Mouse (Mus musculus) Patski (cell line): ENCODE results near the gene Hnrnph1. TPM values are rescaled to one million over a fixed set of nuclear protein-coding genes. Genes with fewer than 3 reads are reported as not detected.

Source experiments
- ATAC-seq: fragments of 100-300 bp; one replicate; pipeline ENCODE4 v1.8.0; 2021
- CTCF ChIA-PET: fragments of 350-600 bp; sonication (Branson Sonifier 250); formaldehyde crosslinking; loops from one replicate; lab custom pipeline; 2022; ENCODE audit warnings: inconsistent platforms; lab: Charles Lee
- POLR2A ChIA-PET: fragments of 350-600 bp; sonication (Branson Sonifier 250); formaldehyde crosslinking; loops from one replicate; lab custom pipeline; 2022; ENCODE audit warnings: antibody characterized with exemption, inconsistent platforms; lab: Charles Lee
- DNase-seq: peaks from one replicate; pipeline ENCODE4 v3.0.0-alpha.2; 2011; ENCODE audit warnings: low read depth, low spot score
- H3K27me3 ChIP-seq: fragments of 371-371 bp; one replicate; pipeline ENCODE4 v1.5.1; 2021
- CTCF ChIP-seq: fragments of 100-300 bp; IDR thresholded peaks from one replicate; pipeline ENCODE4 v1.5.1; 2021
- in situ Hi-C: fragments of 300-500 bp; cut with MboI; formaldehyde crosslinking; loops from 3 replicates; pipeline ENCODE4 v1.11.1; 2018; ENCODE audit warnings: low pct_unique_long_range_greater_than_20kb, mixed read lengths
- polyA plus RNA-seq: library from polyadenylated mRNA; unstranded; gene quantifications from one replicate; pipeline ENCODE4 v1.2.3, GENCODE M21; 2021

Gene Hnrnph1
- polyA plus RNA-seq, 1 experiment from 2014 or later = 503 TPM

- in situ Hi-C loops = no loop called here
- ChIA-PET POLR2A (no interaction called here), CTCF (no interaction called here)
- DNase-seq (no peak), ATAC-seq (no peak)
- H3K27me3 ChIP-seq = no peaks in the 10 kb centered on the region
- no peak for TF ChIP-seq CTCF
Observed at GRCm38 (mm10) chr11:50370969-50371368, 5.8 kb upstream of the Hnrnph1 start.

DNA sequence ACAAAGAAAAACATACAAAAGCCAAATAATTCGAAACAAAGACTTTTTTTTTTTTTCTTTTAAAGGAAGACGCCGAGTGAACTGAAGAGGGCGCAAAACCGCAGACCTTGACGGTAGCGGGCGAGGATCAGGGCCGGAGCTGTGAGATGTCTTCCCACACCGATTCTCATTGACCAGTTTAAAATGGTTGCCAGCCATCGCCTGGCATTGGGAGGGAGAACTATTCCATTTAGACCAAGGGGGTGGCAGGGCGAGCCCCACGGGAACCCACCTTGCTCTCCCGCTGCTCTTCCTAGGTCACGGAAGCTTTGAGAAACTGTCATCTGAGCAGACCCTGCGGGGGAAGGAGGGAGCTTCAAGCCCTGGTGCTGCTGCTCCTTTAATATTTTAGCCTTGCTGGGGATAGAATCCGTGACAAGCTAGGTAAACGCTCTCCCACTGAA lies 5.4 kb upstream of the Hnrnph1 start:
- in situ Hi-C loops = no loop called here
- POLR2A ChIA-PET = no interaction called here
- TF ChIP-seq CTCF = no peak
- CTCF ChIA-PET = interaction anchor here (1.5 kb wide), 1 partner anchor 9 kb away, joined by 5 read pairs; no protein-coding TSS in a partner anchor
- ATAC-seq (no peak), DNase-seq (no peak)
- no peaks in the 10 kb centered on the region for H3K27me3 ChIP-seq

DNA sequence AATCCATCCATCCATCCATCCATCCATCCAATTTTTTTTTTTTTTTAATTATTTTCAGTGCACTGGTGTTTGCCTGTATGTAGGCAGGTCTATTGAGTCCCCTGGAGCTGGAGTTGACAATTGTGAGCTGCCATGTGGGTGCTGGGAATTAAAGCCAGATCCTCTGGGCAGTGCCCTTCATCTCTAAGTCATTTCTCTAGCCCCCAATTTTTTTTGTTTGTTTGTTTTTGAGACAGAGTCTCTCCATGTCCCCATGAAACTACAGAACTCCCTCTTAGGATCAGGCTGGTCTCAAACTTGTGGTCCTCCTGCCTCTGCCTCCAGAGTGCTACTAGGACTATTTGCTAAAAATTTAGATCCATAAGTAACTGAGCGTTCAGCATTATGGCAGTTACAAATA lies 4.9 kb upstream of the Hnrnph1 start:
- TF ChIP-seq CTCF = no peak
- CTCF ChIA-PET = interaction anchor here (1.0 to 1.5 kb wide), 2 partner anchors 9 to 147 kb away, joined by 3 to 5 read pairs; no protein-coding TSS in a partner anchor
- DNase-seq (no peak), ATAC-seq (no peak)
- POLR2A ChIA-PET = no interaction called here
- in situ Hi-C loops = no loop called here
- no peaks in the 10 kb centered on the region for H3K27me3 ChIP-seq

DNA sequence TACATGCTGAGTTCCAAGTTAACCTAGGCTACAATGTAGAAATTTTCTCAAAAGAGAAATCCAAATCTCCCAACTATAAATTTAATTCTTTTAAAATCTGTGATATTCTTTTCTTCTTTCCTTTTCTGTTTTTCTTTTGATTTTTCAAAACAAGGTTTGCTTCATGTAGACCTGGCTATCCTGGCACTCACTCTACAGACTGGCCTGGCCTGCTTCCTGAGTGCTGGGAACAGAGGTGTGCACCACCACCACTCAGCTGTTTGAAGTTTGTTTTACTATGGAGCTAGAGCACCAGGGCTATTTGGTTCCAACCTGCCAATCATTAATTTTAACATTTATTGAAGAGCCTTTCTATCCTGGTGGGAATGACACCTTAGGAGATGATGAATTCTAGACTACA lies 3.7 kb upstream of the Hnrnph1 start:
- ATAC-seq (no peak), DNase-seq (no peak)
- TF ChIP-seq CTCF = no peak
- no peaks in the 10 kb centered on the region for H3K27me3 ChIP-seq
- ChIA-PET CTCF (interaction anchor here (1.5 kb wide), 1 partner anchor 11 kb away, joined by 5 read pairs; no protein-coding TSS in a partner anchor), POLR2A (no interaction called here)
- in situ Hi-C loops = no loop called here

DNA sequence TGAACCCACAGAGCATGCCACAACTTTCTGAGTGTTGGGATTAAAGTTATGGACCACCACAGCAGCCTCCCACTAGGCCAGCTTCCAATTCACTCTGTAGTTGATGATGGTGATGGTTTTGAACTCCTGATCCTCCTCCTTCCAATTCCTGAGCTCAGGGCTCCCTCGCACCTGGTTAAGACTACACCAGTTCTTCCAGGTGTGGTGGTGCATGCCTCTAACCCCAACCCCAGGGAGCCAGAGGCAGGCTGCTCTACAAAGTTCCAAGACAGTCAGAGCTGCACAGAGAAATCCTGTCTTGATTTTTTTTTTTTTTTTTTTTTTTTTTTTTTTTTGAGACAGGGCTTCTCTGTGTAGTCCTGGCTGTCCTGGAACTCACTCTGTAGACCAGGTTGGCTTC lies 3.2 kb upstream of the Hnrnph1 start:
- no peak for ATAC-seq

DNA sequence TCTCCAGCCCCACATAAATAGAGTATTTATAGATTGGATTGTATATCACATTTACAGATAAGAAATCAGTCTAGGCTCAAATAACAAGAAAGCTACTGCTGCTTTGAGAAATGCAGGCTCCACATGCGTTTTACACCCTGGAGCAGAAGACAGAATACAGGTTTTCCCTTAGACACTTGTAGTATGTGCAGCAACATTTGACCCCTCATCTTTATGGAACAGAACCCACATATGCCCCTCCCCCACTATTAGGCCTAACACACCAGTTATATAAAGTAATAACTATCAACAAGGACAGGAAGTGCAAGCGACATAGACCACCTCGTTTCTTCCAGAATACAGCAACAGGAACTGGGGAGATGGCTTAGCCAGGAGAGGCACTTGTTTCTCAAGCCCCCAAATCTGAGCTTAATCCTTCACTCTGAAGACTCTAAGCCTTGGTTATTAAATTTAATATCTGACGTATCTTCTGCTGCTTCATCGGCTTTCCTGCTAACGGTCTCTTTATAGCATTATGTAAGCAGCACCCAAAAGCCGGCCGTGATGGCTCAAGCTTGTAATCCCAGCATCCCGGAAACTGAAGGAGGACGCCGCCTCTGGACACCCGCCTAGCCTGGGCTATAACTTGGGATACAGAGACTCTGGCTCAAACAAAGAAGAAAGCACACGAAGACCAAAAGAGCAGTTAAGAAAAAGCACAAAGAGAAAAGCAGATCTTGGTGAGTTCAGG lies 2.3 kb upstream of the Hnrnph1 start:
- POLR2A ChIA-PET = interaction anchor here (0.6 kb wide), 1 partner anchor 285 kb away, joined by 4 read pairs; no protein-coding TSS in a partner anchor
- no peak for DNase-seq
- no peak for ATAC-seq
- in situ Hi-C loops = loop anchor here (5.0 to 25.0 kb wide), 2 partner anchors 97 to 1537 kb away; partner anchors contain the start of genes Gm12184 and Trim7
- no peaks in the 10 kb centered on the region for H3K27me3 ChIP-seq
- CTCF ChIA-PET = no interaction called here
- TF ChIP-seq CTCF = no peak

More for the DNA sequence above, 3.2 kb upstream of the Hnrnph1 start:
- no peak for DNase-seq
- in situ Hi-C loops = no loop called here
- TF ChIP-seq CTCF = no peak
- no peaks in the 10 kb centered on the region for H3K27me3 ChIP-seq
- POLR2A ChIA-PET = no interaction called here
- CTCF ChIA-PET = no interaction called here

- no peak for ATAC-seq
- no peak for DNase-seq
- CTCF ChIA-PET = no interaction called here
- in situ Hi-C loops = loop anchor here (5.0 to 25.0 kb wide), 2 partner anchors 98 to 1538 kb away; partner anchors contain the start of genes Gm12184 and Trim7
- POLR2A ChIA-PET = interaction anchor here (0.5 kb wide), 1 partner anchor 132 kb away, joined by 4 read pairs; no protein-coding TSS in a partner anchor
- no peaks in the 10 kb centered on the region for H3K27me3 ChIP-seq
- no peak for TF ChIP-seq CTCF
Observed at GRCm38 (mm10) chr11:50375421-50375820, 1.4 kb upstream of the Hnrnph1 start.

DNA sequence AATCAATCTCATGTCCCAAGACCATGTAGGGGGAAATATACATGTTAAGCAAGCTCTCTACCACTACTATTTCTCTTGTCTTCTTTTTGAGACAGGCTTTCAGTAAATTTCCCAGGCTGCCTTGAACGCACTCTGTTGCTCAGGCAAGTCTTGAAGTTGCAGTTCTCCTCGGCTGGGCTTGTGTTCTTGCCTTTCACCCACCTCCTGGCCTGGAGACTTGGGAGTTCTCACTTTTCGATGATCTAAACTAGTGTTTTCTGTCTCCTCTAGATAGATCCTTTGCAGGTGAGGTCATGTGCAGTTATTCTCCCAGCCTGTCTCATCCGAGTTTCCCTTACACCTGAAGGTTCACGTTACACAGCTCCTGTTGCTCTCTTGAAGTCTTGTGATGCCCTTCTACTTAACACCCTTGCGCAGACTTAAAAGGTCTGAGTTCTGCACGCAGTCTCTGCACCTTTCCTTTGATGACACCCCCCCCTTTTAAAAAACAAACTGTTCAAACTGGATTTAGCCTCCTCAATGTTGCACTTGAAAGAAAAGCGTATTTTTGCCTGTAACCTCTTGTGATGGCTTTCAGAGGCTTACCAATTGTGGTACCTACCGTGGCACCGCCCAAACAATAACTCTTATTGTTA lies 517 bp upstream of the Hnrnph1 start:
- no peaks in the 10 kb centered on the region for H3K27me3 ChIP-seq
- ATAC-seq (no peak), DNase-seq (no peak)
- TF ChIP-seq CTCF = no peak
- in situ Hi-C loops = loop anchor here (5.0 to 25.0 kb wide), 2 partner anchors 99 to 1539 kb away; partner anchors contain the start of genes Gm12184 and Trim7
- CTCF ChIA-PET = no interaction called here
- POLR2A ChIA-PET = interaction anchor here (0.5 to 2.3 kb wide), 3 partner anchors 22 to 131 kb away, joined by 3 to 7 read pairs (median 4); partner anchors contain the start of gene Cby3

- in situ Hi-C loops = loop anchor here (5.0 to 25.0 kb wide), 2 partner anchors 101 to 1541 kb away; partner anchors contain the start of genes Gm12184 and Trim7
- ATAC-seq (peak; percentile 57), DNase-seq (no peak)
- peak; percentile 78 for TF ChIP-seq CTCF
- ChIA-PET CTCF (interaction anchor here (0.8 to 1.3 kb wide), 2 partner anchors 24 to 85 kb away, joined by 3 to 4 read pairs; partner anchors contain the start of gene Cby3), POLR2A (interaction anchor here (0.8 to 2.3 kb wide), 5 partner anchors 8 to 167 kb away, joined by 3 to 7 read pairs (median 3); partner anchors contain the start of genes Cby3, Mgat4b and Sqstm1)
- no peaks in the 10 kb centered on the region for H3K27me3 ChIP-seq
Observed at GRCm38 (mm10) chr11:50377892-50378684, 1.3 kb downstream of the Hnrnph1 start.
